Mouse (Mus musculus) testis, adult 2 months (tissue): ENCODE measurements around the gene Fbxl5. TPM values are rescaled to one million over a fixed set of nuclear protein-coding genes. Genes with fewer than 3 reads are reported as not detected.
A peak's percentile ranks its signal among the peaks of the same experiment; 100 is the strongest.

Experiments used
- H3K27ac ChIP-seq: fragments of 200-500 bp; 2 replicates; pipeline ENCODE4 v1.5.1; 2012; ENCODE audit warnings: low read depth, low read length; ENCODE audit not compliant: control insufficient read depth, insufficient read depth
- H3K27me3 ChIP-seq: fragments of 200-500 bp; 2 replicates; pipeline ENCODE4 v1.6.1; 2012; ENCODE audit warnings: mild to moderate bottlenecking, low read length, moderate library complexity; ENCODE audit not compliant: control insufficient read depth, insufficient read depth
- H3K36me3 ChIP-seq: fragments of 200-500 bp; 2 replicates; pipeline ENCODE4 v1.6.1; 2012; ENCODE audit warnings: mild to moderate bottlenecking, low read length; ENCODE audit not compliant: control insufficient read depth, insufficient read depth
- H3K4me1 ChIP-seq: fragments of 200-500 bp; 2 replicates; pipeline ENCODE4 v1.6.1; 2012; ENCODE audit warnings: low read length; ENCODE audit not compliant: control insufficient read depth, insufficient read depth
- H3K4me3 ChIP-seq: fragments of 200-500 bp; 2 replicates; pipeline ENCODE4 v1.5.1; 2012; ENCODE audit warnings: low read depth, mild to moderate bottlenecking, low read length, moderate library complexity, mixed read lengths; ENCODE audit not compliant: control insufficient read depth
- CTCF ChIP-seq: fragments of 200-500 bp; IDR thresholded peaks from 2 replicates; pipeline ENCODE4 v1.5.1; 2012; ENCODE audit warnings: low read depth, mild to moderate bottlenecking, inconsistent platforms, low read length, moderate library complexity; ENCODE audit not compliant: control insufficient read depth, insufficient read depth, insufficient replicate concordance
- POLR2A ChIP-seq: fragments of 200-500 bp; IDR thresholded peaks from 2 replicates; pipeline ENCODE4 v1.6.1; 2012; ENCODE audit warnings: low read depth, mild to moderate bottlenecking, inconsistent platforms, low read length, moderate library complexity; ENCODE audit not compliant: control insufficient read depth
- polyA plus RNA-seq: library from polyadenylated mRNA; depleted of rRNA; stranded (reverse); fragments of >200 nt; gene quantifications from 2 replicates; pipeline ENCODE4 v1.2.3, GENCODE M21; 2012

Gene Fbxl5
- polyA plus RNA-seq, 1 experiment: 42.0 TPM

- H3K27ac ChIP-seq: no peak overlapping the region
- TF ChIP-seq POLR2A: no peak
- no peak for TF ChIP-seq CTCF
- no peaks in the 10 kb centered on the region for H3K36me3 ChIP-seq
- peak overlapping the region; percentile 14 for H3K4me3 ChIP-seq
- H3K27me3 ChIP-seq: no peaks in the 10 kb centered on the region
- no peaks in the 10 kb centered on the region for H3K4me1 ChIP-seq
These were observed 29.1 kb downstream of the Fbxl5 start for GRCm38 (mm10) chr5:43792354-43792753.

GRCm38 (mm10) chr5:43787976-43788752 lies 33.3 kb downstream of the Fbxl5 start:
- no peaks in the 10 kb centered on the region for H3K27me3 ChIP-seq
- H3K4me1 ChIP-seq: no peaks in the 10 kb centered on the region
- no peak overlapping the region for H3K4me3 ChIP-seq
- H3K27ac ChIP-seq: no peak overlapping the region
- H3K36me3 ChIP-seq: no peaks in the 10 kb centered on the region
- TF ChIP-seq POLR2A: no peak
- TF ChIP-seq CTCF: no peak

DNA sequence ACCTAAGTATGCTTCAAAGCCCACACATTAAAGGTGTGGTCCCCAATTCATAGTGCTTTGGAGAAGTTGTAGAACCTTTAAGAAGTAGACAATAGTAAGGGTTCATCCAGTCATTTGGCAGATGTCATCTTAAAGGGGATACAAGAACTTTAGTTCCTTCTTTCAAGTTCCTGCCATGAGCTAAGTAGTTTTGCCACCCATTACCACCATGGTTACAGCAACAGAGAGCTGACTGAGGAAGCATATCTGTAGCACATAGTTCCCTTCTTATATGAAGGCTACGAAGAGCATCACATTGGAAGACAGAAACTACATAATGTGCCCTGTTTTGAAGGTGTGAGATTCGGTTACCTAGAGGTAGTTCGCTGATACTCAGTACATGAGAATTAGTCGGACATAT lies 34.8 kb downstream of the Fbxl5 start:
- Histone ChIP-seq H3K27ac (no peak overlapping the region), H3K27me3 (no peaks in the 10 kb centered on the region), H3K4me3 (no peak overlapping the region), H3K36me3 (no peaks in the 10 kb centered on the region), H3K4me1 (no peaks in the 10 kb centered on the region)
- TF ChIP-seq CTCF (no peak), POLR2A (no peak)

DNA sequence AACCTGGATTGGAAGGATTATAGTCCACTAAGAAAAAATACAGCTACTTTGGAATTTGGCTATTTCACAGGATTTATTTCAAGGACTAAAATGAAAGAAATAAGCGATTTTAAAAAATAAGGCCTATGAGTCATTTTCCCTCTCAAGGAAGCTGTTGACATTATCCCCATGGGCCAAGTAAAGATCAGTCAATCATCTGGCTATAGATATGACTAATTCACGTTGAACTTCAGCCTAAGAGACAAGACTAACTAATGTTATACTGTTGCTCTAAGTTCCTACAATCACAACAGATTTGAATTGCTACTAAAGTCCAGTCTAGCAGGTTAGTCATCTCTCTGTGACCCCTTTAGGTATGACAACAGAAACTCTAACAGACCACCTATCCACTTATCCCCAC lies 37.4 kb downstream of the Fbxl5 start:
- H3K36me3 ChIP-seq: no peaks in the 10 kb centered on the region
- H3K27me3 ChIP-seq: no peaks in the 10 kb centered on the region
- H3K4me3 ChIP-seq: no peak overlapping the region
- no peak overlapping the region for H3K27ac ChIP-seq
- H3K4me1 ChIP-seq: no peaks in the 10 kb centered on the region
- TF ChIP-seq POLR2A (no peak), CTCF (no peak)

- Histone ChIP-seq H3K27ac (peak overlapping the region; percentile 98), H3K27me3 (no peaks in the 10 kb centered on the region), H3K4me1 (no peaks in the 10 kb centered on the region), H3K36me3 (no peaks in the 10 kb centered on the region), H3K4me3 (peak overlapping the region; percentile 98)
- peak; percentile 90 for TF ChIP-seq POLR2A
- no peak for TF ChIP-seq CTCF
These were observed 39.2 kb downstream of the Fbxl5 start for GRCm38 (mm10) chr5:43781977-43782930.

DNA sequence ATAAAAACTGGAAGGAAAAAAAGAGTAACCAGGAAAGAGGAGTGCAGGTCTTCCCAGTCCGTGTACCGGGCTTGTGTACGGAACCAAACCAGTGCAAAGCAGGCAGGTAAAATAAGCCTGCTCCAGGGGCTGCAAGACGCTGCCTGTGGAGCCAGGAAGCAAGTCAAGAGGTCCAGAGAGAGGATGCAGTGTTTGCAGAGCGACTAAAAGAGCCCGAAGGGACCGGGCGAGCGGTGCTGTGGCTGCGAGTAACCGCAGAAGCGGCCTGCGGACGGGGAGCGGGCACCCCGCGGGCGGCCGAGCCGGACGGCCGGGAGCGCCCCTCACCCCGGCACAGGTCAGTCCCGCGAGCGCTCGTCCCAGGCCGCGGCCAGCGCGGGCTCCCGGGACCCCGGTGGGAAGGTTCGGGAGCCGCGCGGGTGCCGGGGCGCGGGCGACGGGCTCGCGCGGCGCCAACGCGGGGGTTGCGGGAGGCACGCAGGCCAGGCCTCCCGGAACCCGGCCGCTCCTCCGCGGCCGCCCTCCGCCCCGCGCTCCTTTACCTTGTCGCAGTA lies 39.9 kb downstream of the Fbxl5 start:
- Histone ChIP-seq H3K4me3 (peak overlapping the region; percentile 98), H3K36me3 (no peaks in the 10 kb centered on the region), H3K4me1 (no peaks in the 10 kb centered on the region), H3K27me3 (no peaks in the 10 kb centered on the region), H3K27ac (peak overlapping the region; percentile 98)
- no peak for TF ChIP-seq CTCF
- TF ChIP-seq POLR2A: no peak

- Histone ChIP-seq H3K4me3 (no peak overlapping the region), H3K27me3 (no peaks in the 10 kb centered on the region), H3K36me3 (no peaks in the 10 kb centered on the region), H3K4me1 (no peaks in the 10 kb centered on the region), H3K27ac (no peak overlapping the region)
- TF ChIP-seq POLR2A (no peak), CTCF (no peak)
These were observed 42.9 kb downstream of the Fbxl5 start for GRCm38 (mm10) chr5:43778583-43778982.
